Comparison of ENCODE assay signal across 10 mouse cellular contexts in the genomic region with DNA sequence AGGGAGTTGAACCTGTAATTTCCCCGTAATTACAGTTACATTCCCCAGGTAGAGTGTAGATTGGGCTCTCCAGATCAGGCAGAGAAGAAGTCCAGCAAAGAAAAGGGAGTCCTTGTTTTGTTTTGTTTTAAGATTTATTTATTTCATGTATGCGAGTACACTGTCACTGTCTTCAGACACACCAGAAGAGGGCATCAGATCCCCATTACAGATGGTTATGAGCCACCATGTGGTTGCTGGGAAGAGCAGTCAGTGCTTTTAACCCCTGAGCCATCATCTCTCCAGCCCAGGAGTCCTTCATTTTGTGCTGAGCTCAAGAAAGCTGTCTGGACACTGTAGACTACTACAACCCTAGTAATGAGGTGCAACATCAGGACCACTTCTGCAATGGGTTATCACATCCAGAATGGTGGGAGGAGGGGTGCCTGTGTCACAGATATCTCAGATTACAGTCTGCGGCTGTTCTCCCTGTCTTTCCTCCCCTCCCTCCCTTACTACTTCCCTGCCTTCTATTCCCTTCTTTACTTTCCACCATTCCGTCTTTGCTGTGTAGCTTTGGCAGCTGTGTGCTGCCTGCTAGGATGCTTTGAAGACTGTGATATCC. TPM values are rescaled to one million over a fixed set of nuclear protein-coding genes. Genes with fewer than 3 reads are reported as not detected.
DNase-seq lines count a peak whose midpoint lies in the region; ATAC-seq and TF ChIP-seq lines count a peak whose summit lies in the region.
"Had no signal": no experiment of that assay in that cellular context is flagged by ENCODE, and none has a peak within 500 bp of the region (broad histone marks: within the 10 kb centered on the region; RNA-seq: fewer than 3 reads in every experiment).

No protein-coding gene starts in this region.

- TF ChIP-seq CTCF in lung, embryonic 14.5 days (IDR thresholded peaks at IDR 0.05; ENCODE audit: low read depth): peak; percentile 29; the same call in 1 of the 2 replicates

- peak; percentile 17 for DNase-seq in lung, embryonic 14.5 days
- no peak for DNase-seq in lung, postnatal 10 days
- DNase-seq in intestine, embryonic 14.5 days (ENCODE audit: low spot score): no peak
- no peak for DNase-seq in layer of hippocampus, postnatal 10 days (ENCODE audit: low spot score in 2 of 2)
- no peak for DNase-seq in layer of hippocampus, postnatal 25 days (ENCODE audit: extremely low spot score in 1 of 2, low spot score in 1 of 2)
- DNase-seq in adrenal gland, adult (ENCODE audit: inconsistent age in 2 of 2, low spot score in 1 of 2): no peak
- DNase-seq: thymus, postnatal 14 days had no signal

- H3K27ac ChIP-seq in lung, embryonic 14.5 days (ENCODE audit: low read depth): no peak overlapping the region
- peak overlapping the region; percentile 8; the same call in 1 of the 2 replicates for H3K27ac ChIP-seq in embryonic facial prominence, embryonic 15.5 days (replicated peaks)
- peak overlapping the region; percentile 36 for H3K27ac ChIP-seq in intestine, embryonic 14.5 days (ENCODE audit: low read depth)
- no peak overlapping the region for H3K27ac ChIP-seq in neural tube, embryonic 13.5 days (replicated peaks)

- 0 out of 2 replicates have a peak, but pooled peaks cover 2% of the 10 kb centered on the region for H3K4me1 ChIP-seq in lung, embryonic 14.5 days (ENCODE audit: insufficient read depth)
- H3K4me1 ChIP-seq in embryonic facial prominence, embryonic 15.5 days: peaks cover 9% of the 10 kb centered on the region; the same call in 1 of the 2 replicates
- H3K4me1 ChIP-seq in intestine, embryonic 14.5 days (replicated peaks; ENCODE audit: control insufficient read depth, insufficient read depth, low read length): peaks cover 15% of the 10 kb centered on the region
- H3K4me1 ChIP-seq in neural tube, embryonic 13.5 days (replicated peaks): peaks cover 14% of the 10 kb centered on the region

- H3K27me3 ChIP-seq in lung, embryonic 14.5 days (ENCODE audit: insufficient read depth, low read length): no peaks in the 10 kb centered on the region
- H3K27me3 ChIP-seq in embryonic facial prominence, embryonic 15.5 days: no peaks in the 10 kb centered on the region
- H3K27me3 ChIP-seq in intestine, embryonic 14.5 days (replicated peaks; ENCODE audit: control insufficient read depth, insufficient read depth, low read length): no peaks in the 10 kb centered on the region
- peaks cover 6% of the 10 kb centered on the region; the same call in 1 of the 2 replicates for H3K27me3 ChIP-seq in neural tube, embryonic 13.5 days

- 0 out of 2 replicates have a peak overlapping the region, but pooled peaks have one; percentile 21 for H3K9ac ChIP-seq in lung, embryonic 14.5 days
- H3K9ac ChIP-seq in embryonic facial prominence, embryonic 15.5 days: no peak overlapping the region
- peak overlapping the region; percentile 37; the same call in 1 of the 2 replicates for H3K9ac ChIP-seq in intestine, embryonic 14.5 days (ENCODE audit: low read length)
- H3K9ac ChIP-seq in neural tube, embryonic 13.5 days: no peak overlapping the region

- ATAC-seq in lung, embryonic 14.5 days (ENCODE audit: insufficient read depth): no peak
- ATAC-seq in embryonic facial prominence, embryonic 15.5 days (ENCODE audit: insufficient number of reproducible peaks, low FRiP score, low TSS enrichment, low read depth): no peak
- ATAC-seq in intestine, embryonic 14.5 days (replicated peaks; ENCODE audit: low FRiP score, low TSS enrichment, low read depth): no peak
- no peak for ATAC-seq in neural tube, embryonic 13.5 days (ENCODE audit: low read depth)

- H3K4me3 ChIP-seq in lung, embryonic 14.5 days (ENCODE audit: low read depth, low read length): no peak overlapping the region
- H3K4me3 ChIP-seq in embryonic facial prominence, embryonic 15.5 days (replicated peaks): peak overlapping the region; percentile 33
- peak overlapping the region; percentile 25 for H3K4me3 ChIP-seq in intestine, embryonic 14.5 days (ENCODE audit: low read depth, low read length)
- peak overlapping the region; percentile 18 for H3K4me3 ChIP-seq in neural tube, embryonic 13.5 days

- no peaks in the 10 kb centered on the region for H3K36me3 ChIP-seq in lung, embryonic 14.5 days (ENCODE audit: insufficient read depth)
- H3K36me3 ChIP-seq in embryonic facial prominence, embryonic 15.5 days: no peaks in the 10 kb centered on the region
- H3K36me3 ChIP-seq in intestine, embryonic 14.5 days (ENCODE audit: control insufficient read depth, insufficient read depth, low read length): no peaks in the 10 kb centered on the region
- H3K36me3 ChIP-seq in neural tube, embryonic 13.5 days: no peaks in the 10 kb centered on the region

- peak overlapping the region; percentile 54 for H3K4me2 ChIP-seq in lung, embryonic 14.5 days
- H3K4me2 ChIP-seq in embryonic facial prominence, embryonic 15.5 days (replicated peaks): peak overlapping the region; percentile 48
- H3K4me2 ChIP-seq in intestine, embryonic 14.5 days (ENCODE audit: low read length): peak overlapping the region; percentile 62
- peak overlapping the region; percentile 49 for H3K4me2 ChIP-seq in neural tube, embryonic 13.5 days

- WGBS in lung, embryonic 14.5 days: 35% methylated on average over 4 of the region's 4 CpGs
- WGBS in embryonic facial prominence, embryonic 15.5 days: 39% methylated on average over 4 of the region's 4 CpGs
- 39% methylated on average over 4 of the region's 4 CpGs for WGBS in intestine, embryonic 14.5 days
- WGBS in neural tube, embryonic 13.5 days: 45% methylated on average over 4 of the region's 4 CpGs

- no peaks in the 10 kb centered on the region for H3K9me3 ChIP-seq in lung, embryonic 14.5 days (ENCODE audit: low read depth, low read length)
- H3K9me3 ChIP-seq in embryonic facial prominence, embryonic 15.5 days (replicated peaks): no peaks in the 10 kb centered on the region
- no peaks in the 10 kb centered on the region for H3K9me3 ChIP-seq in intestine, embryonic 14.5 days (ENCODE audit: control insufficient read depth, low read length)
- no peaks in the 10 kb centered on the region for H3K9me3 ChIP-seq in neural tube, embryonic 13.5 days

RNA-seq across cellular contexts. Expression of a gene that starts 36.8 kb away (rescaled TPM):
- polyA plus RNA-seq in lung, embryonic 14.5 days (2014; fragmentation: Nextera tagmentation; extraction: Ambion mirVana): 161 and 164 TPM in 2 replicates
- polyA plus RNA-seq in embryonic facial prominence, embryonic 15.5 days (2015; fragmentation: Nextera tagmentation; extraction: Ambion mirVana): 163 and 185 TPM in 2 replicates
- 159 and 168 TPM in 2 replicates for polyA plus RNA-seq in intestine, embryonic 14.5 days (2014; fragmentation: Nextera tagmentation; extraction: Ambion mirVana)
- polyA plus RNA-seq in neural tube, embryonic 13.5 days (2015; fragmentation: Nextera tagmentation; extraction: Ambion mirVana): 130 and 140 TPM in 2 replicates
- 100 to 1,000 TPM; 106 to 114 TPM for total RNA-seq in layer of hippocampus, postnatal 10 days (2021)
- total RNA-seq in layer of hippocampus, postnatal 25 days (2021): 10 to 100 TPM; 59.9 to 62.0 TPM

RNA-seq across cellular contexts. Expression of a gene that starts 42.4 kb away (rescaled TPM):
- polyA plus RNA-seq in lung, embryonic 14.5 days (2014; fragmentation: Nextera tagmentation; extraction: Ambion mirVana): 2.4 TPM in 2 replicates
- 4.3 and 4.7 TPM in 2 replicates for polyA plus RNA-seq in embryonic facial prominence, embryonic 15.5 days (2015; fragmentation: Nextera tagmentation; extraction: Ambion mirVana)
- 3.3 and 3.4 TPM in 2 replicates for polyA plus RNA-seq in intestine, embryonic 14.5 days (2014; fragmentation: Nextera tagmentation; extraction: Ambion mirVana)
- 2.5 and 3.5 TPM in 2 replicates for polyA plus RNA-seq in neural tube, embryonic 13.5 days (2015; fragmentation: Nextera tagmentation; extraction: Ambion mirVana)
- total RNA-seq in layer of hippocampus, postnatal 10 days (2021): 1 to 10 TPM; 3.0 to 5.0 TPM
- 1 to 10 TPM; 2.3 to 2.8 TPM for total RNA-seq in layer of hippocampus, postnatal 25 days (2021)
- total RNA-seq: common myeloid progenitor, adult 5-6 weeks had no signal

Comparison
In these comparisons a context has a peak if more than half of its experiments do, and no peak if none do; other contexts are left out.
1. H3K27ac ChIP-seq: peak in embryonic facial prominence, embryonic 15.5 days (single experiment) and intestine, embryonic 14.5 days (single experiment); none in lung, embryonic 14.5 days (single experiment) and neural tube, embryonic 13.5 days (single experiment).
2. H3K9ac ChIP-seq: peak in lung, embryonic 14.5 days (single experiment) and intestine, embryonic 14.5 days (single experiment); none in embryonic facial prominence, embryonic 15.5 days (single experiment) and neural tube, embryonic 13.5 days (single experiment).
3. Peak in every context shown above with its lines, with median percentiles within 50 percentile points of each other: H3K4me2 ChIP-seq.